Mouse (Mus musculus) small intestine, adult 2 months (tissue): ENCODE measurements around the gene Ptges3l. TPM values are rescaled to one million over a fixed set of nuclear protein-coding genes. Genes with fewer than 3 reads are reported as not detected.
"Not testable (repeated sequence)": the region's sequence is repeated elsewhere in the genome, so short reads cannot be mapped to it uniquely, and the experiment has no call there.

Experiments used
- H3K27ac ChIP-seq: fragments of 200-500 bp; 2 replicates; pipeline ENCODE4 v1.5.1; 2012; ENCODE audit warnings: low read depth, low read length, control low read depth, inconsistent platforms; ENCODE audit not compliant: insufficient read depth
- H3K27me3 ChIP-seq: fragments of 200-500 bp; 2 replicates; pipeline ENCODE4 v1.6.1; 2012; ENCODE audit warnings: mild to moderate bottlenecking, moderate library complexity, low read length, inconsistent platforms; ENCODE audit not compliant: control insufficient read depth, insufficient read depth
- H3K36me3 ChIP-seq: fragments of 200-500 bp; 2 replicates; pipeline ENCODE4 v1.6.1; 2012; ENCODE audit warnings: mild to moderate bottlenecking, low read length, control low read depth, inconsistent platforms; ENCODE audit not compliant: control insufficient read depth, insufficient read depth
- H3K4me1 ChIP-seq: fragments of 200-500 bp; 2 replicates; pipeline ENCODE4 v1.6.1; 2012; ENCODE audit warnings: low read length, inconsistent platforms, mixed read lengths; ENCODE audit not compliant: control insufficient read depth, insufficient read depth, insufficient read length
- H3K4me3 ChIP-seq: fragments of 200-500 bp; 2 replicates; pipeline ENCODE4 v1.5.1; 2012; ENCODE audit warnings: low read depth, mild to moderate bottlenecking, control low read depth, inconsistent platforms, low read length, moderate library complexity
- CTCF ChIP-seq: fragments of 200-500 bp; IDR thresholded peaks from 2 replicates; pipeline ENCODE4 v1.5.1; 2012; ENCODE audit warnings: low read depth, mild to moderate bottlenecking, control low read depth, inconsistent platforms, low read length, moderate library complexity, mixed read lengths; ENCODE audit not compliant: insufficient replicate concordance, insufficient read length; ENCODE audit errors: extremely low read depth
- POLR2A ChIP-seq: fragments of 200-500 bp; IDR thresholded peaks from 2 replicates; pipeline ENCODE4 v1.6.1; 2012; ENCODE audit warnings: low read depth, mild to moderate bottlenecking, control low read depth, inconsistent platforms, low read length, moderate library complexity
- WGBS: fragments of 180-500 bp; shearing (Covaris S2); methylation state at CpG from one replicate; pipeline ENCODE4 v1.1.7; 2018; 5-methylcytosine and 5-hydroxymethylcytosine counted together
- polyA plus RNA-seq: library from polyadenylated mRNA; depleted of rRNA; stranded (reverse); fragments of >200 nt; gene quantifications from 2 replicates; pipeline ENCODE4 v1.2.3, GENCODE M21; 2012

Ptges3l gene
- polyA plus RNA-seq, 1 experiment = 0.51 TPM

DNA sequence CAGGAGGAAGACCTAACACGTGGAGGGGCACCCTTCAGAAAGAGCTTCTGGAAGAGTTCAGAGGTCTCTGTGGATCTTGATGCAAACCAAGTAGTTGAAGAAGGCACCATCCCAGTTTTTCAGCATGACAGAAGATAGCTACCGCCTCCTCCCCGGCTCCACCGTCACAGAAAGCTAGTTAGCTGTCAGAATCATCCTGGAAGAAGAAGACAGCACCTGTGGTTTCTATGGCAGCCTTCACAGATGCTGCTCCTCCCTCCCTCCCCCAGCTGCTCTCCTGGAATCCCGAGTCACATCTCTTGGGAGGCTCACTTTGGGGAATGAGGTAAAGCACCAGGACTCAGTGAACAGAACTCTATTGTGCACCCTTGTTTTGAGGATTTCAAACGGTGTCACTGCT lies 6.1 kb downstream of the Ptges3l start:
- no peak overlapping the region for H3K27ac ChIP-seq
- 68% methylated on average over 6 of the region's 6 CpGs for WGBS
- peaks cover under 1% of the 10 kb centered on the region; the same call in 1 of the 2 replicates for H3K4me1 ChIP-seq
- H3K36me3 ChIP-seq = no peaks in the 10 kb centered on the region
- no peak for TF ChIP-seq CTCF
- no peak for TF ChIP-seq POLR2A
- H3K4me3 ChIP-seq = no peak overlapping the region
- H3K27me3 ChIP-seq = no peaks in the 10 kb centered on the region

DNA sequence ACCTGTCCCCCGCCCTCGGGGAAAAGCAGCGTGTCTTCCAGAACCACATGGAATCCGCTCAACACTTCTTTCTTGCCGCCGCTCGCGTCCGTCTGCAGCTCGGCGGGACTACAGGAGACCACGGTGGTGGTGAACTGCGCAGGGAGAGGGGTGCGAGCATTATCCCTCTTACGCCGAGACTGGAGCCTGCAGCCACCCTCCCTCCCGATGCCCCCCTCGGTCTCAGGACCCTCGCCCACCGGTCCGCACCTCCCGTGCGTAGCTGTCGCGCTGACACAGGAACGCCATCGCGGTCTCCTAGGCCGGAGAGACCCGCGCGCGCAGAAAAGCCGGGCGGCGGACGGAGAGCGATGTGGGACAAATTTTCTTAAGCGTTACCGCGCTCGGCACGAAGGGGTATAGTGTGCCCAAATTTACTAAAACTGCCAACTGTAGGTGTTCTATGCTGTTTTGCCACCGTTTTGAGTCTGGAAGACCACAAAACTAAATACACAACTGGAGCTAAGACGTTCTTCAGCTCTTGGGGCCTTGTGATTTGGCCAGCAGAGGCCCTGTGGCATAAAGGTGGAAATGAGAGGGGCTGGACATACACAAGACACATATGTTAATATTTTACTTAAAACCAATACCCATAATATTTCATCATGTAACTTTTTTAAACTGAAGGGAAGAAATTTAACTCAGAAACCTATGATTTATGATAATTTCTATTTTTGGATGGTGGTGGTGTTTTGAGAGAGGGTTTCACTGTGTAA lies 7.9 kb downstream of the Ptges3l start, which contains the start of gene Aarsd1:
Aarsd1 (minus strand) TSS at position 515 of the 755 bp plus-strand sequence.
- Histone ChIP-seq H3K4me1 (no peaks in the 10 kb centered on the region), H3K36me3 (peaks cover 7% of the 10 kb centered on the region), H3K27ac (no peak within 1 kb of the TSS), H3K27me3 (no peaks in the 10 kb centered on the region), H3K4me3 (peak within 1 kb of the TSS; percentile 83)
- TF ChIP-seq POLR2A (no peak), CTCF (no peak)
- under 1% methylated on average over 45 of the region's 45 CpGs for WGBS

DNA sequence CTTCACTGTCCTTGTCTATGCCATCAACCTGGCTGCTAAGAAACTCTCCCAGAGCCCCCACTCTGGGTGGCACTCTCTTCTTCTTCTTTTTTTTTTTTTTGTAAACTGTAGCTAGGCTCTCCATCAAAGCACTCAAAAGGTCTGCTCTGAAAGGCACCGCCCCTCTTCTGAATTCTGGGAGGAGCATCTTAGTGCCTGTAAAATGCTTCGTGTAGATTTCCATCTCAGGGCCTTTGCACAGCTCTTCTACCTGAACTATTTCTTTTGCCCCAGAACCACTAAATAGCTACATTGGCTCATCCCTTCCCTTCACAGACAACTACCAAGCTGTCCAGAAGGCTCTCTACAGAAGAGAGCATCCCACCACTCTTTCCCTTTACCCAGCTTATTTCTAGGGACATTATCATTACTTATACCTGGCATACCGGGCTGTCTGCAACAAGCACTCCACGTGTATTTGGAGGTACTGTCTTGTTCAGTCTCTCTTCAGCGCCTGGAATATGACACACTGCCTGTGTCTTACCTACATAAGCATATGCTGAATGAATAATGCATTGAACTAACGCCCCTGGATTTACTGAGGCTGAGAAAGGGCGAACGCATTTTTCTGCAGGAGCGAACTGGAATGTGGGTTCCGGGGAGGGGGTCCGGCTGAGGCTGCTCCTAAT lies 8.6 kb downstream of the Ptges3l start:
- WGBS = under 1% methylated on average over 11 of the region's 11 CpGs
- no peaks in the 10 kb centered on the region for H3K27me3 ChIP-seq
- H3K27ac ChIP-seq = no peak overlapping the region
- H3K36me3 ChIP-seq = peaks cover 10% of the 10 kb centered on the region
- H3K4me1 ChIP-seq = no peaks in the 10 kb centered on the region
- H3K4me3 ChIP-seq = peak overlapping the region; percentile 83
- TF ChIP-seq CTCF (no peak), POLR2A (no peak)

DNA sequence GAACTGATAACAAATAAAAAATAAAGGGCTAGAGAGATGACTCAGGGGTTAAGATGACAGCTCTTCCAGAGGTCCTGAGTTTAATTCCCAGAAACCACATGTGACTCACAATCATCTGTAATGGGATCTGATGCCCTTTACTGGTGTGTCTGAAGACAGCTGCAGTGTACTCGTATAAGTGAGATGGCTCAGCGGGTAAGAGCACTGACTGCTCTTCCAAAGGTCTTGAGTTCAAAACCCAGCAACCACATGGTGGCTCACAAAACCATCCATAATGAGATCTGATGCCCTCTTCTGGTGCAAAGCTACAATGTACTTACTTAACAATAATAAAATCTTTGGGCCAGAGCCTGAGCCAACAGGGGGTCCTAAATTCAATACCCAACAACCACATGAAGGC lies 9.8 kb downstream of the Ptges3l start:
- 82% methylated on average over 2 of the region's 2 CpGs for WGBS
- no peaks in the 10 kb centered on the region for H3K27me3 ChIP-seq
- peaks cover 14% of the 10 kb centered on the region for H3K36me3 ChIP-seq
- H3K27ac ChIP-seq = no peak overlapping the region
- TF ChIP-seq POLR2A = no peak
- no peak for TF ChIP-seq CTCF
- H3K4me1 ChIP-seq = no peaks in the 10 kb centered on the region
- no peak overlapping the region for H3K4me3 ChIP-seq

DNA sequence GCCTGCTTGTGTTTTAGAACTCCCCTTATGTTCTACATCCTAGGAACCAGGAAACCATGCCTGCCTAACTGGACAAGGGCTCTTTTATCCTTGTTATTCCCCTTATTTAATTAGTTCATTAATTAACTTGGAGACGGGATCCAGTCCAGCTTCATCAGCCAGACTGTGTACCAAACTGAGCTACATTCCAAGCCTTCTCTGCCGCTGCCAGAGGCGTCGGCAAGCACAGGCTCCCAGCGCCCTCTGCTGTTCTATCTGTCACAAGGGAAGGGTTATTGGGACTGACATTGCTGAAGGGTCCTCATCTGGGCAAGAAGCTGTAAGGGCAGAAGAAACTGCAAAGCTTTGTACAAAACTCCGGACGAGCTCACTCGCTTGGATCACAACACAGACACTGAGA lies 30.0 kb downstream of the Ptges3l start:
- Histone ChIP-seq H3K36me3 (no peaks in the 10 kb centered on the region), H3K27me3 (no peaks in the 10 kb centered on the region), H3K4me1 (peaks cover 3% of the 10 kb centered on the region; the same call in 1 of the 2 replicates), H3K27ac (no peak overlapping the region), H3K4me3 (no peak overlapping the region)
- TF ChIP-seq POLR2A = no peak
- TF ChIP-seq CTCF = peak; percentile 95
- WGBS = 2% methylated on average over 8 of the region's 8 CpGs

DNA sequence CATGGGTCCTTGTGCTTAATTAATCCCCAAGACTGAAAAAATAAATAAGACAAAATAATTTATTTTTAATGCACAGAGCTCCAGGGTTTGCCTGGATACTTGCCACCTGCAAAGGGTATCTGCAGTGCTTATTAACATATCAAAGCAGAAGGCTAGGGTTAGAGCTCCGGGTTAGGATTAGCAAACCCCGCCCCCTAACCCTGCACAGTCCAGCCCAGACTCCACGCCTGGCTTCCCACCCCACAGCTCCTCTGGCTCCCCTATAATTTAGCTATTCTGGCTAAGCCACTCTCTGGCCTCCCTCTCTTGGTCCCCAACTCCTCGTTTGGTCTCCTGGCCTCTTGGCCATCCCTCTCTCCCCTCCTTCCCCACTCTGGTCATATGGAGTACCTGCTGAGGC lies 43.3 kb downstream of the Ptges3l start:
- WGBS = 35% methylated on average over 4 of the region's 4 CpGs
- H3K27me3 ChIP-seq = no peaks in the 10 kb centered on the region
- TF ChIP-seq POLR2A = no peak
- TF ChIP-seq CTCF = no peak

DNA sequence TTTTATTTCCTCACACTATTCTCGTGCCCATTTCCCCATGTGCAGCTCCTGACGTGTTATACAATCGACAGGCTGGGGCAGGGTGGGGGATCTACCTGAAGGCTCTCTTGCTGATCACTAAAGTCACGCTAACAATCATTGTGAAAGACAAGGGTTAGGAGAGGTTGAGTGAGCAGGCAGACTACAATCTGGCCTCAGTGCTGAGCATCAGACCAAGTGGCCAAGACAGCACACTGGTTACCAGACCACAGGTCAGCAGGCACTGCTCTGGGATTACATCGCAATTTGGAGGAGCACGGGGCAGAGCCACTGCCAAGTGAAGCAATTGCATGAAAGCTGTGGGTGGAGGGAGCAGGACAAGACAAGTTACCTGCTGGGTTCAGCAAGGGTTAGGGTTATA lies 46.2 kb downstream of the Ptges3l start:
- Histone ChIP-seq H3K36me3 (0 out of 2 replicates have a peak, but pooled peaks cover 3% of the 10 kb centered on the region), H3K27ac (no peak overlapping the region), H3K4me1 (no peaks in the 10 kb centered on the region), H3K4me3 (no peak overlapping the region), H3K27me3 (no peaks in the 10 kb centered on the region)
- TF ChIP-seq POLR2A = no peak
- TF ChIP-seq CTCF = no peak
- 79% methylated on average over 6 of the region's 6 CpGs for WGBS

More for the DNA sequence above, 43.3 kb downstream of the Ptges3l start:
- no peaks in the 10 kb centered on the region for H3K4me1 ChIP-seq
- H3K36me3 ChIP-seq = 0 out of 2 replicates have a peak, but pooled peaks cover 2% of the 10 kb centered on the region
- H3K4me3 ChIP-seq = no peak overlapping the region
- no peak overlapping the region for H3K27ac ChIP-seq

DNA sequence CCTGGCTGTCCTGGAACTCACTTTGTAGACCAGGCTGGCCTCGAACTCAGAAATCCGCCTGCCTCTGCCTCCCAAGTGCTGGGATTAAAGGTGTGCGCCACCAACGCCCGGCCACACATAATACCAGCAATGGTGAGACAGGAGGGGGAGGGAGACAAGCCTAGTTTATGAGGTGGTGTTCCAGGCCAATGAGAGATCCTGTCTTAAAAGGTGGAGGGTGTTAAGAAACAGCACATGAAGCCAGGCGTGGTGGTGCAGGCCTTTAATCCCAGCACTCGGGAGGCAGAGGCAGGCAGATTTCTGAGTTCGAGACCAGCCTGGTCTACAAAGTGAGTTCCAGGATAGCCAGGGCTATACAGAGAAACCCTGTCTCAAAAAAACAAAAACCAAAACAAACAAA lies 46.9 kb downstream of the Ptges3l start:
- 91% methylated on average over 8 of the region's 8 CpGs for whole genome bisulfite sequencing
- not testable (repeated sequence) for H3K4me1 ChIP-seq, H3K36me3 ChIP-seq, H3K27ac ChIP-seq, H3K4me3 ChIP-seq, H3K27me3 ChIP-seq
